Mouse (Mus musculus) frontal cortex, adult (tissue): ENCODE measurements around the gene Olfr670.
"Not testable (repeated sequence)": the region's sequence is repeated elsewhere in the genome, so short reads cannot be mapped to it uniquely, and the experiment has no call there.

Experiments used
- ATAC-seq: cut with Nextera tagmentation; 2 replicates; pipeline ENCODE4 v1.9.2; 2017; ENCODE audit warnings: mild to moderate bottlenecking, moderate library complexity, mixed read lengths; ENCODE audit not compliant: low TSS enrichment

Gene Olfr670

DNA sequence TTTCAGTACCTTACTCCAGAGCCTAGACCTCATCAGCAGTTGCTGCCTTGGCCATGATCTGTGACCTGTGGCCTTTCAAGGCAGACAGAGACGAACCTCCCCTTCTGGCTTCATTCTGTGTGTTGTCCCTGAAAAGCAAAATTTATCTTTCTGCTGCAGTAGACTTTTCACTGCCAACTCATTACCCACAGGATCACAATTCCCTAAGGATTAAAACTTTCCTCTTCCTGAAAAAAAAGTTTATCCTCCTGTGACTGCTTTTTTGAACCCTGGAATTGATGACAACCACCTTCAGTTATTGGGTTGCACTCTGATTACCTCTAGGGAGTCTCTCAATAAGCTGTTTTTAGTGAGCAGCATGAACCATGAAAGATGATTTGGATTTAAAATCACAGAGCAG, at the start of gene Olfr670:
Gene Olfr670 (minus strand): TSS at position 101 of the 400 bp plus-strand sequence.
- no peak for ATAC-seq

DNA sequence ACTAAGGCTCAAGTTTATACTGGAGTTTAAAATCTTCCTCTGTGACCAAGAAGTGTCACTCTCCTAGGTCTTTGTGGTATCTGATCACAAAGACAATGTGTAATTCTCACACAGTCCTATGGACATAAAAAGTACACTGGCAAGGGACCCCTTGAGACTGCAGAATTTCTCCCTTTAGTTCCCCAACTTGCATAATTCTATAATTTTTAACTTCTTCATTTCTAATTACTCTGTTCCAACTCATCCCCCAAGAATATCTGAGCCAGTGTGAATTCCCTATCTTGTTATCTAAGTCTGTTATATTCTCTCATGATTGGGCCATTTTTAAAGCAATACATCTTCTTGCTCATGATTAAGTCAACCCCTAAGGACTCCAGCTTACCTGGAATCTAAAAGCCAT, 39.5 kb upstream of the Olfr670 start, which contains the start of gene Olfr672:
Gene Olfr672 (minus strand): TSS at position 101 of the 400 bp plus-strand sequence.
- ATAC-seq: no peak

DNA sequence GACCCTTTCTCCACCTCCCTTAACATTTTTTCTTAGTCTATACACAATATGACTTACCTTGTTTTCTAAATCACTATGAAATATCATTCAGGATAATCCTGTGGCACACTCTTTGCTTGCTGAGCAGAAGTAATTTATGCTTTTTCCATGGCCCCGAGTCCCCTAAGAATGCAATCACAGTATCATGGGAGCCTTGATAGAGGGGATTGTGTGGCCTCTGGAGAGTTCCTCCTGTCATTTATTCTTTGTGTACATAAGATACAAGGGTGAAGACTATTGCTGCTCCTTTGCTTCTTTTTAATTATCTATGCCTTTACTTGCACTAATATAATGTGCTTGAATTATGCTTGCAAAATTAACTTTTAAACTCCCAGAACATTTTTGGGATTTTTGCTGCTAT, 16.6 kb upstream of the Olfr670 start, which contains the start of gene Olfr671:
Gene Olfr671 (minus strand): TSS at position 101 of the 400 bp plus-strand sequence.
- no peak for ATAC-seq

DNA sequence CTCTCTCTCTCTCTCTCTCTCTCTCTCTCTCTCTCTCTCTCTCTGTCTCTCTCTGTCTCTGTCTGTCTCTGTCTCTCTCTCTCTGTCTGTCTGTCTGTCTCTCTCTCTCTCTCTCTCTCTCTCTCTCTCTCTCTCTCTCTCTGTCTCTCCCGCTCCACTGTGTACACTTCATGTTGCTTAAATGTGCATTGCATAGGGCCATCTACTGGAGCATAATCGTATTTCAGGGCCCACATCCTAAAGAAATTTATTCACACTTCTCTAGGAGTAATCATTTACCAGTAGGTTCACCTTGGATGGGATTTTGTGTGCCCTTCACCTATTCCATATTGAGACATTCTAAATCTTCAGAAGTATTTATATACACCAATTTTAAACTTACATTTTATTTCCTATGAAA, 10.1 kb upstream of the Olfr670 start:
- ATAC-seq: not testable (repeated sequence)

DNA sequence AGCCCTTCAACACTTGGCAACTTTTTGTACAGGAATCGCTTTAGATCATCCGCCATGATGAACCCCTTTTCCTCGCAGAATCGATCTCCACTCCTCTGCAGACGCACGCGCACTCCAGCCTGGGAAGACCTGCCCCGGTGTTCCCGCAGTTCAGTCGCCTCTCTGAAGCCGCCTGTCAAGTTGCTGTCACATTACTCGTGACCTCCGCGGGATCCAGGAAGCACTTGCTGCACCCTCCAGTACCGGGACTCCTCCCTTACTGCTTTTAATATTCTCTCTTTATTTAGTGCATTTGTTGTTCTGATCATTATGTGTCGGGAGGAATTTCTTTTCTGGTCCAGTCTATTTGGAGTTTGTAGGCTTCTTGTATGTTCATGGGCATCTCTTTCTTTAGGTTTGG, 12.2 kb downstream of the Olfr670 start:
- 0 out of 2 replicates have a peak, but pooled peaks have one; percentile 64 for ATAC-seq

DNA sequence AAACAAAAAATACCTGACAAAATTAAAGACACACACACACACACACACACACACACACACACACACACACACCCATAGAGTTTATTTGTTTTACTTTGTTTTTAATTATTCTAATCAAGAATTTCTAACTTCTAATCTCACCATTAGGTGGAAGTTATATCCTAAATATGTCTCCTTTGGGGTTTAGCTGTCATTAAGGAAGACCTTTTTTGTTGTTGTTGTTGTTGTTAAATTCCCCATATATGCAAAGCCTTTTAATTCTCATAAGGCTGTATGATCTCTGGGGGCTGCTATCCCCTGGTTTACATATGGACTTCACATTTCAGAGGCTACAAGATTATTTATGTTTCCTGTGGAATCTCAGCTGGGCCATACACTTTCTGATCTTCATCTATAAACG, 28.5 kb downstream of the Olfr670 start, which contains the start of gene Olfr669:
Gene Olfr669 (plus strand): TSS at position 301 of the 400 bp plus-strand sequence.
- ATAC-seq: no peak

DNA sequence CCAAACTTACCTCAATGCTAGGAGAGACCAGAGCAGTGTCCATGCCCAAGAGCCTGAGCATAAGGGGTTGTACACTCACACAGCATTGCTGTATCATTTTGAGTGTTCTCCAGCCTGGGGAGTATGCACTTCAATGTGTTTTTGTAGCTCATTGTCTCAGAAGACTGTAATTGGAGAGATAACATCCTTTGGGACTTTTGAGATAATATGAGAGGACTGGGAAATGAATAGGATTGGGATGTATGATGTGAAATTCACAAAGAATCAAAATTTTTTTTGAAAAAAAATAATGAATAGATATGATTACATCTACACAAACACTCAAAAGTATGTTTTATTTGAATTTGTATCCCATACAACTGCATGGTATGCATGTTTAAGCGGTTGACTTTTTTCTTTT, 34.5 kb downstream of the Olfr670 start, which contains the start of gene Olfr668:
Gene Olfr668 (minus strand): TSS at position 101 of the 400 bp plus-strand sequence.
- no peak for ATAC-seq

DNA sequence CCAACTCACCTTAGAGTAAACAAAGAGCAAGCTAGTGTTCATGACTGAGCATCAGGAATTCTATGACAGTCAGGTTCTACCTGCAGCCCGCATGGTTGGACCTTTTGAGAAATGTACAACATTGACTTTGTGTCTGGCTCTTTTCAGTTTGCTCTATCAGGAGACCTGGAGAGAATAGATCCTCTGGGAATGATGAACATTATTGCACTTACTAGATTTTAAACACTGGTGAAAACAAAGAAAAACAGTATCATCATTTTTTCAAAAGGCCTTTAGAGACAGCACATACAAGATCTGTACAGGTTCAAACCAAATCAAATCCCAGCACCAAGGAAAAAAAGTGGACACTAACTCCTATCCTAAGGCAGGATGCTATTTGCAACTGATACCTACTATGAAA, 41.0 kb downstream of the Olfr670 start, which contains the start of gene Olfr667:
Gene Olfr667 (minus strand): TSS at position 101 of the 400 bp plus-strand sequence.
- no peak for ATAC-seq
